Mouse (Mus musculus) G1E (cell line): Measurements from ENCODE around the gene Arhgap6. TPM values are rescaled to one million over a fixed set of nuclear protein-coding genes. Genes with fewer than 3 reads are reported as not detected.

Experiments used
- ATAC-seq: 2 replicates; pipeline ENCODE4 v1.8.0; 2016; ENCODE audit warnings: mild to moderate bottlenecking; ENCODE audit not compliant: insufficient number of reproducible peaks, poor library complexity, low FRiP score, severe bottlenecking; ENCODE audit errors: extremely low read depth
- DNase-seq: peaks from one replicate; pipeline ENCODE4 v3.0.0; 2012; ENCODE audit warnings: low spot score
- H3K27me3 ChIP-seq: 2 replicates; pipeline ENCODE4 v1.6.1; 2012; ENCODE audit warnings: mild to moderate bottlenecking, low read length, inconsistent platforms; ENCODE audit not compliant: insufficient read depth
- H3K36me3 ChIP-seq: replicated peaks from 2 replicates; pipeline ENCODE3; 2012; ENCODE audit warnings: mild to moderate bottlenecking, inconsistent platforms
- H3K4me1 ChIP-seq: 2 replicates; pipeline ENCODE4 v1.6.1; 2012; ENCODE audit warnings: low read depth, low read length, inconsistent platforms, mixed read lengths; ENCODE audit not compliant: insufficient read depth
- H3K4me3 ChIP-seq: 2 replicates; pipeline ENCODE4 v1.5.1; 2012; ENCODE audit warnings: low read depth, mild to moderate bottlenecking, inconsistent platforms, low read length, moderate library complexity, mixed read lengths
- H3K9me3 ChIP-seq: replicated peaks from 2 replicates; pipeline ENCODE4 v1.6.1; 2012; ENCODE audit warnings: inconsistent platforms
- CTCF ChIP-seq: IDR thresholded peaks from 2 replicates; pipeline ENCODE4 v1.5.1; 2012; ENCODE audit warnings: low read depth, low read length, inconsistent platforms, mixed read lengths
- GATA1 ChIP-seq: IDR thresholded peaks from 2 replicates; pipeline ENCODE4 v1.6.1; 2012; ENCODE audit warnings: borderline replicate concordance, low read length, inconsistent platforms, mixed read lengths
- GATA2 ChIP-seq: IDR thresholded peaks from 2 replicates; pipeline ENCODE4 v1.6.1; 2012; ENCODE audit warnings: low read depth, low read length, inconsistent platforms, borderline replicate concordance
- POLR2AphosphoS5 ChIP-seq: IDR thresholded peaks from 2 replicates; pipeline ENCODE4 v1.6.1; 2012; ENCODE audit warnings: low read depth, low read length, inconsistent platforms; ENCODE audit not compliant: insufficient replicate concordance
- TAL1 ChIP-seq: conservative IDR thresholded peaks from 2 replicates; pipeline ENCODE4 v1.6.1; 2012; ENCODE audit warnings: low read depth, low read length, inconsistent platforms, mixed read lengths
- polyA plus RNA-seq: library from polyadenylated mRNA; stranded (reverse); fragments of >175 nt; gene quantifications from 2 replicates; pipeline ENCODE4 v1.2.3, GENCODE M21; 2012
- total RNA-seq, 2 experiments: library from RNA; stranded (forward) in 1 of 2; stranded (reverse) in 1 of 2; fragments of 200-1000 nt in 1 of 2; fragments of >200 nt in 1 of 2; fragmentation: Nextera tagmentation in 1 of 2; gene quantifications; 2 replicates each; pipeline ENCODE4 v1.2.3; 2014 to 2017

The Arhgap6 gene
- total and polyA plus RNA-seq, 3 experiments = 25.8 to 75.3 (median 54.9) TPM

DNA sequence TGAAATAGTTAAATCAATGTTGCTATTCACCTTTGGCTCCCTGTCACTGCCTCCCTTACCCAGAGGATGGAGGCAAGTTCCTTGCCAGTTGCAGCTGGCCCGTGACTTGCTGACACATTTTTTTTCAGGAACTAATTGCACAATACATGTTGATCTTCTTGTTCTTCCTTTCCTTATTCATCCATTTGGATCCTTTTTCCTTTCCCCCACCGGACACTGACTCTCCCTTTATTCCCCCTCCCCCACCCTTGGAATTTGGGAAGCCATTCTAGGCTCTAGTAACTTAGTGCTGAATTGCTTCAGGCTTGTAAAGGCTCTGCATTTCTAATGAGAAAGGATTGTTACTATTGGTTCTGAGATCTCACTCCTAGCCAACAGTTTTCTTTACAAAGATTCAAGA lies 112.7 kb downstream of the Arhgap6 start:
- DNase-seq (no peak), ATAC-seq (no peak)
- H3K4me3 ChIP-seq = no peak overlapping the region
- TF ChIP-seq GATA2 (no peak), POLR2AphosphoS5 (no peak), CTCF (no peak), TAL1 (no peak), GATA1 (no peak)
- H3K9me3 ChIP-seq = no peaks in the 10 kb centered on the region
- no peaks in the 10 kb centered on the region for H3K4me1 ChIP-seq
- no peaks in the 10 kb centered on the region for H3K27me3 ChIP-seq
- H3K36me3 ChIP-seq = no peaks in the 10 kb centered on the region

GRCm38 (mm10) chrX:168913519-168913918 lies 118.6 kb downstream of the Arhgap6 start:
- DNase-seq = no peak
- TF ChIP-seq CTCF = no peak
- no peak for TF ChIP-seq POLR2AphosphoS5
- H3K27me3 ChIP-seq = no peaks in the 10 kb centered on the region
- no peaks in the 10 kb centered on the region for H3K4me1 ChIP-seq
- no peak for ATAC-seq
- H3K36me3 ChIP-seq = no peaks in the 10 kb centered on the region
- H3K4me3 ChIP-seq = no peak overlapping the region
- H3K9me3 ChIP-seq = no peaks in the 10 kb centered on the region

- Histone ChIP-seq H3K36me3 (no peaks in the 10 kb centered on the region), H3K4me3 (no peak overlapping the region), H3K27me3 (no peaks in the 10 kb centered on the region), H3K4me1 (no peaks in the 10 kb centered on the region), H3K9me3 (no peaks in the 10 kb centered on the region)
- TF ChIP-seq GATA1 (no peak), CTCF (no peak), POLR2AphosphoS5 (no peak), GATA2 (no peak), TAL1 (no peak)
- no peak for DNase-seq
- no peak for ATAC-seq
Measured at GRCm38 (mm10) chrX:168920942-168921341, 126.0 kb downstream of the Arhgap6 start.

- ATAC-seq = no peak
Measured at GRCm38 (mm10) chrX:168932420-168932819, 137.5 kb downstream of the Arhgap6 start.

GRCm38 (mm10) chrX:168935447-168935846 lies 140.5 kb downstream of the Arhgap6 start:
- ATAC-seq (no peak), DNase-seq (no peak)
- TF ChIP-seq POLR2AphosphoS5 (no peak), TAL1 (no peak), GATA2 (no peak), CTCF (no peak), GATA1 (no peak)

More at GRCm38 (mm10) chrX:168932420-168932819, 137.5 kb downstream of the Arhgap6 start:
- Histone ChIP-seq H3K4me1 (no peaks in the 10 kb centered on the region), H3K4me3 (no peak overlapping the region), H3K27me3 (no peaks in the 10 kb centered on the region), H3K36me3 (no peaks in the 10 kb centered on the region), H3K9me3 (no peaks in the 10 kb centered on the region)
- DNase-seq = no peak
- no peak for TF ChIP-seq TAL1
- no peak for TF ChIP-seq GATA2
- TF ChIP-seq POLR2AphosphoS5 = no peak
- TF ChIP-seq GATA1 = no peak
- no peak for TF ChIP-seq CTCF

GRCm38 (mm10) chrX:168937941-168938340 lies 143.0 kb downstream of the Arhgap6 start:
- ATAC-seq (no peak), DNase-seq (no peak)
- H3K9me3 ChIP-seq = no peaks in the 10 kb centered on the region
- TF ChIP-seq TAL1 (no peak), GATA1 (no peak)
- no peaks in the 10 kb centered on the region for H3K27me3 ChIP-seq
- H3K4me3 ChIP-seq = no peak overlapping the region
- H3K4me1 ChIP-seq = no peaks in the 10 kb centered on the region
- H3K36me3 ChIP-seq = no peaks in the 10 kb centered on the region

More at GRCm38 (mm10) chrX:168935447-168935846, 140.5 kb downstream of the Arhgap6 start:
- no peaks in the 10 kb centered on the region for H3K36me3 ChIP-seq
- H3K27me3 ChIP-seq = no peaks in the 10 kb centered on the region
- no peaks in the 10 kb centered on the region for H3K4me1 ChIP-seq
- no peaks in the 10 kb centered on the region for H3K9me3 ChIP-seq
- no peak overlapping the region for H3K4me3 ChIP-seq

DNA sequence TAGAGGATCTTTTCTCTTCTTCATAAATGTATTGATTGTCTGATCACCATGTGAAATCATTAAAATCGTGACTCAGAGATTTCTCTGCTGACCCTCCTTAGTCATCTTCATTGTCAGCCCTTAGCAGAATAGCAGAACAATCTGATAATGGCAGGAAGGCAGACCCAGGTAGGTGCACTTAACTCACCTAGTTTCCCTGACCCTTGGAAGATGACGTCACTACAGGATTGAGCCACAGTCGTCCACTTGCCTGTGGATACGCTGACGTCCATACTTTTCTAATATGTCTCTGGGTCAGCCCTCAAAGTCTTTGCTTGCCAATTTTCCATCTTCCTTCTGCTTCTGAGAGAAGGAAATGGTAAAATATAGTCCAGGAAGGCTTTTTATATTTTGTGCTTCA lies 146.8 kb downstream of the Arhgap6 start:
- DNase-seq (no peak), ATAC-seq (no peak)
- no peak overlapping the region for H3K4me3 ChIP-seq
- no peaks in the 10 kb centered on the region for H3K36me3 ChIP-seq
- no peaks in the 10 kb centered on the region for H3K4me1 ChIP-seq
- no peaks in the 10 kb centered on the region for H3K27me3 ChIP-seq
- TF ChIP-seq GATA2 (no peak), POLR2AphosphoS5 (no peak), CTCF (no peak), TAL1 (no peak), GATA1 (no peak)
- no peaks in the 10 kb centered on the region for H3K9me3 ChIP-seq
